Mouse (Mus musculus) limb, embryonic 14.5 days (tissue): ENCODE data around the gene Clpb. TPM values are rescaled to one million over a fixed set of nuclear protein-coding genes. Genes with fewer than 3 reads are reported as not detected.

Experiments
- ATAC-seq: fragments of 200-750 bp; cut with Nextera tagmentation; 2 replicates; pipeline ENCODE4 v1.8.0; 2017; ENCODE audit warnings: low read depth, moderate number of reproducible peaks, moderate TSS enrichment; ENCODE audit not compliant: low FRiP score
- DNase-seq: peaks from one replicate; pipeline ENCODE4 v3.0.0-alpha.2; 2015; ENCODE audit warnings: low spot score
- H3K27ac ChIP-seq: fragments of 300-500 bp; sonication (generic); replicated peaks from 2 replicates; pipeline ENCODE4 v1.5.1; 2014; ENCODE audit warnings: low read depth, mild to moderate bottlenecking, low read length, moderate library complexity, mixed read lengths
- H3K27me3 ChIP-seq: fragments of 300-500 bp; sonication (generic); 2 replicates; pipeline ENCODE4 v1.6.1; 2014; ENCODE audit warnings: low read length, mixed read lengths; ENCODE audit not compliant: control insufficient read depth, insufficient read depth
- H3K36me3 ChIP-seq: fragments of 300-500 bp; sonication (generic); 2 replicates; pipeline ENCODE4 v1.6.1; 2014; ENCODE audit warnings: mild to moderate bottlenecking, low read length, moderate library complexity, mixed read lengths; ENCODE audit not compliant: control insufficient read depth, insufficient read depth
- H3K4me1 ChIP-seq: fragments of 300-500 bp; sonication (generic); 2 replicates; pipeline ENCODE4 v1.6.1; 2014; ENCODE audit warnings: antibody characterized with exemption, low read length, mixed read lengths; ENCODE audit not compliant: control insufficient read depth, insufficient read depth
- H3K4me2 ChIP-seq: fragments of 300-500 bp; sonication (generic); replicated peaks from 2 replicates; pipeline ENCODE4 v1.6.1; 2014; ENCODE audit warnings: low read depth, mild to moderate bottlenecking, low read length, moderate library complexity; ENCODE audit not compliant: severe bottlenecking
- H3K4me3 ChIP-seq: fragments of 300-500 bp; sonication (generic); replicated peaks from 2 replicates; pipeline ENCODE4 v1.5.1; 2014; ENCODE audit warnings: low read length
- H3K9ac ChIP-seq: fragments of 300-500 bp; sonication (generic); 2 replicates; pipeline ENCODE4 v1.6.1; 2014; ENCODE audit warnings: mild to moderate bottlenecking, low read depth, low read length, moderate library complexity; ENCODE audit not compliant: severe bottlenecking
- H3K9me3 ChIP-seq: fragments of 300-500 bp; sonication (generic); 2 replicates; pipeline ENCODE4 v1.6.1; 2016; ENCODE audit warnings: low read length; ENCODE audit not compliant: control insufficient read depth
- POLR2A ChIP-seq: fragments of 200-500 bp; IDR thresholded peaks from 2 replicates; pipeline ENCODE4 v1.8.0; 2012; ENCODE audit warnings: inconsistent platforms, mild to moderate bottlenecking, moderate library complexity, borderline replicate concordance; ENCODE audit not compliant: insufficient read depth, insufficient read length; ENCODE audit errors: extremely low read depth
- WGBS: fragments of 180-500 bp; shearing (Covaris S2); extraction: QIAGEN DNeasy Blood & Tissue Kit; methylation state at CpG from one replicate; pipeline ENCODE4 v1.1.7; 2014; 5-methylcytosine and 5-hydroxymethylcytosine counted together
- polyA plus RNA-seq, 2 experiments: library from polyadenylated mRNA; depleted of rRNA in 1 of 2; stranded (reverse) in 1 of 2; unstranded in 1 of 2; fragments of >200 nt; fragmentation: Nextera tagmentation in 1 of 2; extraction: Ambion mirVana in 1 of 2; gene quantifications; 2 replicates each; pipeline versions ENCODE4 v1.2.1 to v1.2.3; 2012 to 2014

The Clpb gene
- polyA plus RNA-seq, 2 experiments = 27.6 to 41.7 TPM

- Histone ChIP-seq H3K36me3 (no peaks in the 10 kb centered on the region; the same call in 1 of the 2 replicates), H3K9me3 (no peaks in the 10 kb centered on the region), H3K4me3 (no peak overlapping the region), H3K4me2 (no peak overlapping the region), H3K9ac (no peak overlapping the region), H3K4me1 (no peaks in the 10 kb centered on the region), H3K27me3 (no peaks in the 10 kb centered on the region), H3K27ac (no peak overlapping the region)
- TF ChIP-seq POLR2A = no peak
- WGBS = 70% methylated on average over 5 of the region's 5 CpGs
- ATAC-seq = no peak
- no peak for DNase-seq
These were observed 32.0 kb downstream of the Clpb start for GRCm38 (mm10) chr7:101695483-101695882.

- Histone ChIP-seq H3K27me3 (no peaks in the 10 kb centered on the region), H3K4me2 (no peak overlapping the region), H3K4me3 (no peak overlapping the region), H3K27ac (no peak overlapping the region), H3K36me3 (no peaks in the 10 kb centered on the region; the same call in 1 of the 2 replicates), H3K9ac (no peak overlapping the region), H3K9me3 (no peaks in the 10 kb centered on the region), H3K4me1 (no peaks in the 10 kb centered on the region)
- WGBS = 79% methylated on average over 10 of the region's 10 CpGs
- DNase-seq = no peak
- no peak for ATAC-seq
- TF ChIP-seq POLR2A = no peak
These were observed 33.7 kb downstream of the Clpb start for GRCm38 (mm10) chr7:101696931-101697723.

GRCm38 (mm10) chr7:101700296-101700695, 36.9 kb downstream of the Clpb start:
- Histone ChIP-seq H3K4me3 (no peak overlapping the region), H3K4me1 (no peaks in the 10 kb centered on the region), H3K9ac (no peak overlapping the region), H3K4me2 (no peak overlapping the region), H3K36me3 (no peaks in the 10 kb centered on the region), H3K9me3 (no peaks in the 10 kb centered on the region), H3K27ac (no peak overlapping the region), H3K27me3 (no peaks in the 10 kb centered on the region)
- TF ChIP-seq POLR2A = no peak
- 46% methylated on average over 3 of the region's 3 CpGs for WGBS
- ATAC-seq = no peak
- DNase-seq = no peak

GRCm38 (mm10) chr7:101702706-101703105, 39.3 kb downstream of the Clpb start:
- 60% methylated on average over 5 of the region's 5 CpGs for WGBS
- H3K27me3 ChIP-seq = no peaks in the 10 kb centered on the region
- H3K9ac ChIP-seq = no peak overlapping the region
- peaks cover 4% of the 10 kb centered on the region for H3K36me3 ChIP-seq
- no peak overlapping the region for H3K4me2 ChIP-seq
- no peaks in the 10 kb centered on the region for H3K4me1 ChIP-seq
- no peak overlapping the region for H3K4me3 ChIP-seq
- DNase-seq (no peak), ATAC-seq (no peak)
- no peak overlapping the region for H3K27ac ChIP-seq
- TF ChIP-seq POLR2A = no peak
- H3K9me3 ChIP-seq = no peaks in the 10 kb centered on the region

GRCm38 (mm10) chr7:101709586-101709985, 46.2 kb downstream of the Clpb start:
- no peaks in the 10 kb centered on the region for H3K27me3 ChIP-seq
- H3K36me3 ChIP-seq = peaks cover 6% of the 10 kb centered on the region
- H3K4me1 ChIP-seq = no peaks in the 10 kb centered on the region
- H3K4me3 ChIP-seq = no peak overlapping the region
- 75% methylated on average over 3 of the region's 3 CpGs for WGBS
- H3K9me3 ChIP-seq = no peaks in the 10 kb centered on the region
- TF ChIP-seq POLR2A = no peak
- ATAC-seq = no peak
- H3K27ac ChIP-seq = no peak overlapping the region
- no peak overlapping the region for H3K9ac ChIP-seq
- H3K4me2 ChIP-seq = no peak overlapping the region
- DNase-seq = no peak

GRCm38 (mm10) chr7:101710236-101710635, 46.8 kb downstream of the Clpb start:
- Histone ChIP-seq H3K4me2 (no peak overlapping the region), H3K4me1 (no peaks in the 10 kb centered on the region), H3K36me3 (peaks cover 6% of the 10 kb centered on the region), H3K4me3 (no peak overlapping the region), H3K9me3 (no peaks in the 10 kb centered on the region), H3K9ac (no peak overlapping the region), H3K27ac (no peak overlapping the region), H3K27me3 (no peaks in the 10 kb centered on the region)
- DNase-seq = no peak
- TF ChIP-seq POLR2A = no peak
- ATAC-seq = no peak
- 97% methylated on average over 5 of the region's 5 CpGs for WGBS
